Mouse (Mus musculus) kidney, embryonic 16.5 days (tissue): Measurements from ENCODE around the gene Kcng1. TPM values are rescaled to one million over a fixed set of nuclear protein-coding genes. Genes with fewer than 3 reads are reported as not detected.

Source experiments
- ATAC-seq: fragments of 200-750 bp; cut with Nextera tagmentation; 2 replicates; pipeline ENCODE4 v1.8.0; 2017; ENCODE audit warnings: moderate TSS enrichment; ENCODE audit not compliant: low FRiP score, low TSS enrichment
- H3K27ac ChIP-seq: fragments of 300-500 bp; sonication (generic); 2 replicates; pipeline ENCODE4 v1.5.1; 2014; ENCODE audit warnings: low read length
- H3K27me3 ChIP-seq: fragments of 300-500 bp; sonication (generic); 2 replicates; pipeline ENCODE4 v1.6.1; 2014; ENCODE audit warnings: low read length, control low read depth, mixed read lengths; ENCODE audit not compliant: insufficient read depth
- H3K36me3 ChIP-seq: fragments of 300-500 bp; sonication (generic); 2 replicates; pipeline ENCODE4 v1.6.1; 2014; ENCODE audit warnings: low read length, control low read depth, mixed read lengths; ENCODE audit not compliant: insufficient read depth
- H3K4me1 ChIP-seq: fragments of 300-500 bp; sonication (generic); 2 replicates; pipeline ENCODE4 v1.6.1; 2014; ENCODE audit warnings: low read length, control low read depth, mixed read lengths; ENCODE audit not compliant: insufficient read depth
- H3K4me2 ChIP-seq: fragments of 300-500 bp; sonication (generic); replicated peaks from 2 replicates; pipeline ENCODE4 v1.6.1; 2014; ENCODE audit warnings: low read depth, low read length
- H3K4me3 ChIP-seq: fragments of 300-500 bp; sonication (generic); 2 replicates; pipeline ENCODE4 v1.5.1; 2014; ENCODE audit warnings: mild to moderate bottlenecking, low read length
- H3K9ac ChIP-seq: fragments of 300-500 bp; sonication (generic); replicated peaks from 2 replicates; pipeline ENCODE4 v1.6.1; 2014; ENCODE audit warnings: low read length
- H3K9me3 ChIP-seq: fragments of 300-500 bp; sonication (generic); 2 replicates; pipeline ENCODE4 v1.6.1; 2016; ENCODE audit warnings: low read length, control low read depth
- WGBS: fragments of 180-500 bp; shearing (Covaris S2); extraction: QIAGEN DNeasy Blood & Tissue Kit; methylation state at CpG from one replicate; pipeline ENCODE4 v1.1.7; 2014; 5-methylcytosine and 5-hydroxymethylcytosine counted together
- polyA plus RNA-seq: library from polyadenylated mRNA; unstranded; fragments of >200 nt; fragmentation: Nextera tagmentation; extraction: Ambion mirVana; gene quantifications from 2 replicates; pipeline ENCODE4 v1.2.1, GENCODE M21; 2015

Gene Kcng1
- 1.5 and 2.9 TPM in 2 replicates for polyA plus RNA-seq

GRCm38 (mm10) chr2:168281582-168281981 is at the start of gene Kcng1:
Gene Kcng1, minus strand, starts transcription at chr2:168281736.
- H3K9me3 ChIP-seq = no peaks in the 10 kb centered on the region
- peak within 1 kb of the TSS; percentile 96 for H3K4me2 ChIP-seq
- ATAC-seq = 0 out of 2 replicates have a peak, but pooled peaks have one; percentile 17
- peak within 1 kb of the TSS; percentile 58 for H3K4me3 ChIP-seq
- H3K9ac ChIP-seq = peak within 1 kb of the TSS; percentile 54
- H3K4me1 ChIP-seq = peaks cover 17% of the 10 kb centered on the region
- no peaks in the 10 kb centered on the region for H3K36me3 ChIP-seq
- WGBS = 25% methylated on average over 12 of the region's 12 CpGs
- H3K27me3 ChIP-seq = peaks cover 55% of the 10 kb centered on the region
- no peak within 1 kb of the TSS for H3K27ac ChIP-seq

GRCm38 (mm10) chr2:168330421-168331070 is 49.0 kb upstream of the Kcng1 start:
- ATAC-seq = no peak
- WGBS = 53% methylated on average over 11 of the region's 11 CpGs
- Histone ChIP-seq H3K4me3 (no peak overlapping the region), H3K4me2 (no peak overlapping the region), H3K4me1 (peaks cover 9% of the 10 kb centered on the region), H3K9ac (no peak overlapping the region), H3K27ac (no peak overlapping the region), H3K27me3 (no peaks in the 10 kb centered on the region), H3K9me3 (no peaks in the 10 kb centered on the region), H3K36me3 (no peaks in the 10 kb centered on the region)

- 47% methylated on average over 10 of the region's 10 CpGs for WGBS
- Histone ChIP-seq H3K4me1 (no peaks in the 10 kb centered on the region), H3K27me3 (no peaks in the 10 kb centered on the region), H3K27ac (no peak overlapping the region), H3K9ac (no peak overlapping the region), H3K4me2 (no peak overlapping the region), H3K9me3 (no peaks in the 10 kb centered on the region), H3K4me3 (no peak overlapping the region), H3K36me3 (no peaks in the 10 kb centered on the region)
- ATAC-seq = no peak; the same call in 1 of the 2 replicates
Measured at GRCm38 (mm10) chr2:168321716-168322374, 40.3 kb upstream of the Kcng1 start.

- H3K9ac ChIP-seq = no peak overlapping the region
- no peak overlapping the region for H3K27ac ChIP-seq
- 49% methylated on average over 17 of the region's 17 CpGs for WGBS
- no peak overlapping the region for H3K4me3 ChIP-seq
- H3K36me3 ChIP-seq = no peaks in the 10 kb centered on the region
- no peaks in the 10 kb centered on the region for H3K4me1 ChIP-seq
- H3K9me3 ChIP-seq = no peaks in the 10 kb centered on the region
- no peak for ATAC-seq
- H3K27me3 ChIP-seq = no peaks in the 10 kb centered on the region
- H3K4me2 ChIP-seq = no peak overlapping the region
Measured at GRCm38 (mm10) chr2:168320388-168321182, 39.0 kb upstream of the Kcng1 start.

- WGBS = 53% methylated on average over 16 of the region's 16 CpGs
- Histone ChIP-seq H3K9ac (no peak overlapping the region), H3K4me3 (no peak overlapping the region), H3K4me2 (no peak overlapping the region), H3K4me1 (peaks cover 7% of the 10 kb centered on the region; the same call in 1 of the 2 replicates), H3K36me3 (no peaks in the 10 kb centered on the region), H3K27ac (no peak overlapping the region), H3K27me3 (no peaks in the 10 kb centered on the region), H3K9me3 (no peaks in the 10 kb centered on the region)
- no peak for ATAC-seq
Measured at GRCm38 (mm10) chr2:168314646-168315446, 33.3 kb upstream of the Kcng1 start.

- no peaks in the 10 kb centered on the region for H3K27me3 ChIP-seq
- no peak overlapping the region for H3K4me3 ChIP-seq
- ATAC-seq = no peak
- H3K4me2 ChIP-seq = no peak overlapping the region
- 45% methylated on average over 4 of the region's 4 CpGs for WGBS
- H3K27ac ChIP-seq = no peak overlapping the region
- H3K9me3 ChIP-seq = no peaks in the 10 kb centered on the region
- no peak overlapping the region for H3K9ac ChIP-seq
- H3K36me3 ChIP-seq = no peaks in the 10 kb centered on the region
- H3K4me1 ChIP-seq = peaks cover 7% of the 10 kb centered on the region; the same call in 1 of the 2 replicates
Measured at GRCm38 (mm10) chr2:168312504-168312903, 31.0 kb upstream of the Kcng1 start.

- no peak overlapping the region for H3K4me2 ChIP-seq
Measured at GRCm38 (mm10) chr2:168311006-168311405, 29.5 kb upstream of the Kcng1 start.

GRCm38 (mm10) chr2:168308916-168309315 is 27.4 kb upstream of the Kcng1 start:
- Histone ChIP-seq H3K4me3 (no peak overlapping the region), H3K9ac (no peak overlapping the region), H3K4me2 (no peak overlapping the region), H3K36me3 (no peaks in the 10 kb centered on the region), H3K27me3 (no peaks in the 10 kb centered on the region; the same call in 1 of the 2 replicates), H3K9me3 (no peaks in the 10 kb centered on the region), H3K4me1 (no peaks in the 10 kb centered on the region), H3K27ac (no peak overlapping the region)
- 68% methylated on average over 7 of the region's 7 CpGs for WGBS
- ATAC-seq = no peak

More at GRCm38 (mm10) chr2:168311006-168311405, 29.5 kb upstream of the Kcng1 start:
- Histone ChIP-seq H3K4me1 (peaks cover 7% of the 10 kb centered on the region; the same call in 1 of the 2 replicates), H3K27ac (no peak overlapping the region), H3K4me3 (no peak overlapping the region), H3K36me3 (no peaks in the 10 kb centered on the region), H3K27me3 (no peaks in the 10 kb centered on the region; the same call in 1 of the 2 replicates), H3K9ac (no peak overlapping the region), H3K9me3 (no peaks in the 10 kb centered on the region)
- 93% methylated on average over 16 of the region's 16 CpGs for WGBS
- ATAC-seq = no peak

- Histone ChIP-seq H3K4me2 (no peak overlapping the region), H3K9ac (no peak overlapping the region), H3K9me3 (no peaks in the 10 kb centered on the region), H3K27me3 (peaks cover 4% of the 10 kb centered on the region; the same call in 1 of the 2 replicates), H3K36me3 (no peaks in the 10 kb centered on the region), H3K4me1 (no peaks in the 10 kb centered on the region), H3K27ac (no peak overlapping the region), H3K4me3 (no peak overlapping the region)
- ATAC-seq = no peak
- 83% methylated on average over 8 of the region's 8 CpGs for WGBS
Measured at GRCm38 (mm10) chr2:168299650-168300049, 18.1 kb upstream of the Kcng1 start.
